Mouse (Mus musculus) Muller cell, postnatal 12 days (primary cell): ENCODE data around the gene Ugt1a7c.
"Not testable (repeated sequence)": the region's sequence is repeated elsewhere in the genome, so short reads cannot be mapped to it uniquely, and the experiment has no call there.

ENCODE experiments used
- DNase-seq: peaks from one replicate; pipeline ENCODE4 v3.0.0-alpha.2; 2015; ENCODE audit errors: inconsistent ontology term

Ugt1a7c gene

DNA sequence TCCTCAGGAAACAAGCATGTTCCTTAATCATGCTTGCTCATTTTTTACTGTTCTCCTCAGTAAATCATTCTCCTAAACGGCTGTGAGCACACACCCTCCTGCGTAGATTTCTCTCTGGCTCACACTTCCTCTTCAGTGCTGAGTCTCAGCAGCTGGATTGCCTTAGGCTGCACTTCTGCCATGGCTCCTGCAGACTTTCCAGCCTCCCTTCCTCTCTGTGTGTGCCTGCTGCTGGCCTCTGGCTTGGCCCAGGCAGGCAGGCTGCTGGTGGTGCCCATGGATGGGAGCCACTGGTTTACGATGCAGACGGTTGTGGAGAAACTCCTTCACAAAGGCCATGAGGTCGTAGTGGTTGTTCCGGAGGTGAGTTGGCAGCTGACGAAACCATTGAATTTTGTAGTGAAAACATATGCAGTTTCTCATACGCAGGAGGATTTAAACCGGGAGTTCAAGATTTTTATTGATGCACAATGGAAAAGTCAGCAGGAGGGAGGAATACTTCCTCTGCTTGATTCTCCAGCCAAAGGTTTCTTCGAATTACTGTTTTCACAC is at the start of gene Ugt1a7c:
Ugt1a7c (plus strand) TSS at position 122 of the 552 bp plus-strand sequence.
- no peak for DNase-seq

DNA sequence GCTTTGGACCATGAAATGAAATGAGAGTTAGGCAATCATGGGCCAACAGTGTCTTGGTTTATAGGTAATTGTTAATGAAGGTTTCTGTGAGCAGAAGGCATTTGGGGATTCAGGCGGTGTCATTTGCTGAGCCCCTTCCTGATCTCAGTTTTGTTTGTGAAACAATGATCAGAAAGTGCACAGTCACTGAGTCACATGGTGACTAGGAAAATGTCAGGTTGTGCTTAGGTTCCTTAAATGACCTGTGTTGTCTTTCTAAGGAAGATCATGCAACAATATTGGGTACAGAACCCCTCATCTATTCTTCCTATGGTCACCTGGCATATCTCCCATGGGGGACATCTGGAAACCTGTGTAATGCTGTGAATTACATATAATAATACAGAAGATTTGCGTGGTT is 47.5 kb upstream of the Ugt1a7c start:
- DNase-seq = not testable (repeated sequence)

DNA sequence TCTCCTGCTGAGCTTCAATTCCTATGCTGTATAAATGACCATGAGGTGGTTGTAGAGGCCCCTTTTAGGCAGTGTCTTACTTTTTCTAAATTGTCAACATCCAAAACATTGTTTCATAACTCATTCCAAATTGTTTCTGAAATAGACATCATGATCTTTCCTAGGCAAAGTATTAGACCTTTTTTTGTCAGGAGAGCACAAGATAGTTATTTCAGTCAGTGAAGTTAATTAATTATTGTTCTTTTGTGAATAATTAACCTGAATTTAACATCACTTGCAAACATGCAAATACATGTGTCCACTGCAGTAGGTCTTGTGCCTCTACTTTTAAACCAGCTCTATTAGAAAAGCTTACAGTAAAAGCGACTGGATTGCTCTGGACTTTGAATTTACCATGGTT is 39.8 kb upstream of the Ugt1a7c start, which contains the start of gene Ugt1a10:
Ugt1a10 (plus strand) TSS at position 301 of the 400 bp plus-strand sequence.
- DNase-seq = no peak

DNA sequence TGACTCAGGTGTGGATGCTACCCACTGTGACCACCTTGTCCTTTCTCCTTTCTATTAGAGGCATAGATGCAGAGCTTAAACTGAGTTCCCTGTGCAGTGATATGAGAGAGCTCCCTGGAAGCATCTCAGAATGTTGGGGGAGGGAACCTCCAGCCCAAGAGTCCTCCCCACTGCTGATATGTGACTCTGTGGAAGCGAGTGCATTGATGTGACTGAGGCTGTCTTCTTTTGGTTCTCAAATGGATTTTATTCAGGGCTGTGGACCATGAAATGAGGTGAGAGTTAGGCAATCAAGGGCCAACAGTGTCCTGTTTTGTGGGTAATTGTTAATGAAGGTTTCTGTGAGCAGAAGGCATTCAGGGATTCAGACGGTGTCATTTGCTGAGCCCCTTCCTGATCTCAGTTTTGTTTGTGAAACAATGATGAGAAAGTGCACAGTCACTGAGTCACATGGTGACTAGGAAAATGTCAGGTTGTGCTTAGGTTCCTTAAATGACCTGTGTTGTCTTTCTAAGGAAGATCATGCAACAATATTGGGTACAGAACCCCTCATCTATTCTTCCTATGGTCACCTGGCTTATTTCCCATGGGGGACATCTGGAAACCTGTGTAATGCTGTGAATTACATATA is 28.3 kb upstream of the Ugt1a7c start:
- not testable (repeated sequence) for DNase-seq

DNA sequence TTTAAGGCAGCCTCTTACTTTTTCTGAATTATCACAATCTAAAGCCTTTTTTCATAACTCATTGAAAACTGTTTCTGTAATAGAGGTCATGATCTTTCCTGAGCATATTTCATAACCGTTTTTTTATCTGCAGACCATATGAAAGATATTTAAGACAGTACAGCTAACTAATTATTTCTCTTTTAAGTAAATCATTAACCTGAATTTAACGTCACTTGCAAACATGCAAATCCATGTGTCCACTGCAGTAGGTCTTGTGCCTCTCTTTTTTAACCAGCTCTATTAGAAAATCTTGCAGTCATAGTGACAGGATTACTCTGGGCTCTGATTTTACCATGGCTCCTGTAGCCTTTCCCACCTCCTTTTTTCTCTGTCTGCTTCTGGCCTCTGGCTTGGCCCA is 24.4 kb upstream of the Ugt1a7c start, which contains the start of gene Ugt1a9:
Ugt1a9 (plus strand) TSS at position 306 of the 400 bp plus-strand sequence.
- DNase-seq = no peak

DNA sequence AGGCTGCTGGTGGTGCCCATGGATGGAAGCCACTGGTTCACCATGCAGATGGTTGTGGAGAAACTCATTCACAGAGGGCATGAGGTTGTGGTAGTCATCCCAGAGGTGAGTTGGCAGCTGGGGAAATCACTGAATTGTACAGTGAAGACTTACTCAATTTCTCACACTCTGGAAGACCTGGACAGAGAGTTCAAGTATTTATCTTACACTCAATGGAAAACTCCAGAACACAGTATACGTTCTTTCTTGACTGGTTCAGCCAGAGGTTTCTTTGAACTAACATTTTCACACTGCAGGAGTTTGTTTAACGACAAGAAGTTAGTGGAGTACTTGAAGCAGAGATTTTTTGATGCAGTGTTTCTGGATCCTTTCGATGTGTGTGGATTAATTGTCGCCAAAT is 24.0 kb upstream of the Ugt1a7c start:
- DNase-seq = no peak

DNA sequence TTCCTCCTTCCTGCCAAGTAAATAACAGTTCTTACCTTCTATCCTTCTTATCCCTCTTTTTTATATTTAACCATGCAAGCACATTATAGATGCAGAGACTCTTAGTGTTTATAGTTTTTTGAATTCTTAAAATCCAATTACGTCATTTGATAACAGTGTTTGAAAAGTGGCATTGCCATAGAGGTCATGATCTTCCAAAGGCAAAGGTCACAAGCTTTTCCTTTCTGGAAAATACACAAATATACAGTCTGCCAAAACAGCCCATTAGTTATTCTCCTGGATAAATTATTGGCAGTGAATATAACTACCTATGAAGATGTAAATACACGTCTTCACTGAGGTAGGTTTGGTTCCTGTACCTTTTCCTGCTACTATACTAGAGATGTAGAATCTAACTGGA is 20.4 kb upstream of the Ugt1a7c start:
- no peak for DNase-seq

DNA sequence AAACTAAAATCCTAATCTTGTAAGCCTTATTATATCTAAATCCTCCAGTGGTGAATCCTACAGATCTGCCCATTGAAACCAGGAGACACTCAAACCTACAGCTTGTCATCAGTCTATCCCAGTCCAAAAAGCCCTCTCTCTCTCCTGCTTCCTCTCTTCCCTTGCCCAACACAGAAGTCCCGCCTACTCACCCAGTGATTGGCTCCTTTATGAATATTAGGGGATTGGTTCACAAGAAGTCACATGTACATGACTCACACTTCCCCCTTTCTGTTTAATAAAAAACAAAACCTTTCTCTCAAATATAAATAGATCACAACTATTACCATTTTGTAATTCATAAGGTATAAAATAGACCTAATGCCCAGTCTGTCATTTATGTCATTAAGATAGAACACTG is 17.7 kb upstream of the Ugt1a7c start:
- DNase-seq = no peak

DNA sequence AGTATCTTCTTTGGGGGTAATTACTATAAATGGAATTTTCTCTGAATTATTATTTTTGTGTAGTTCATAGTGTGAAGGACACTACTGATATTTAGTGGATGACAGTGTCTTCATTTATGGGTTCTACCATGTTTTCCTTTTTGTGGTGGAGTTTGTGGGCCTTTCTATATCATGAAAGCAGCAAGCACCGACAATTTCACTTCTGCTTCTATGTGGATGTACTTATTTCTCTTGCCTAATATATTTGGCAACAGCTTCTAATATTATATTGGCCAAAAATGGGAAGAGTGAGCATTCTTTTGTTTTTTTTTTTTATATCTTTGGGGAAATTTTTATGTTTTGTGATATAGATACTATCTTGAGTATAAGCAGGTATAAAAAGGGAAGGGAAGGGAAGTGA is 13.2 kb upstream of the Ugt1a7c start:
- no peak for DNase-seq

DNA sequence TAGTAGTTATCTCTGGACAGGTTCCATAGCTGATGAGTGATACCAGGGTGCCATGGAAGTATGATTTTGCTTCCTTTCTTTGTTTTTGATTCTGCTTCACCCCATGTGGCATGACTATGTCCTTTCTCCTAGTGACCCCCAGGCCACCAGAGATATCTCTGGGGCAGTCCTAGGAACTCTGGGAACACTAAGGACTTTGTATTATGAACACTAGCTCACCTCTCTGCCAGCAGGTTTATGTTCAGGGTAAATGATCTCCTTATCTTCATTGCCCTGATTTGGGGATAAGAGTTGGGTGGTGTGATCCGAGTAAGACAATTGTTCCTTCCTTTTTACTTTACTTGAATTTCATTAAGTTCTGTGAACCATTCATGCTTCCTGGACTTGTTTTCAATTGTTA is 8.7 kb upstream of the Ugt1a7c start:
- no peak for DNase-seq

DNA sequence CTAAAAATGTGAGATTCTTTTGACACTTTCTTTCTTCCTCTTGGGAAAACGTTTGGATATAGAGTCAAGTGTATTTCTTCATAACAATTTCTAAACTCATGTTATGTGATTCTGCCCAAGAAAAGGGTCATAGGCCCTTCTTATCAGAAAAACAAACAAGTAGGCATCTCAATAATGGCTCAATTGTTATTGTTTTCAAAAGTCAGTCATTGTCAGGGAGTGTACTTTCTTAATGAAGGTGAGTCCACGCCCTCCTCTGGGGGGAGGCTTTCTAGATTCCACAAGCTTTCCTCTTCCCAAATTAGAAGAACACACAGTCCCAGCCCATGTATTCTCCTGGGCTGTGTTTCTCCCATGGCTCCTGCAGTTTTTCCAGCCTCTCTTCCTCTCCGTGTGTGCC is 7.3 kb upstream of the Ugt1a7c start, which contains the start of gene Ugt1a8:
Ugt1a8 (plus strand) TSS at position 301 of the 400 bp plus-strand sequence.
- no peak for DNase-seq

DNA sequence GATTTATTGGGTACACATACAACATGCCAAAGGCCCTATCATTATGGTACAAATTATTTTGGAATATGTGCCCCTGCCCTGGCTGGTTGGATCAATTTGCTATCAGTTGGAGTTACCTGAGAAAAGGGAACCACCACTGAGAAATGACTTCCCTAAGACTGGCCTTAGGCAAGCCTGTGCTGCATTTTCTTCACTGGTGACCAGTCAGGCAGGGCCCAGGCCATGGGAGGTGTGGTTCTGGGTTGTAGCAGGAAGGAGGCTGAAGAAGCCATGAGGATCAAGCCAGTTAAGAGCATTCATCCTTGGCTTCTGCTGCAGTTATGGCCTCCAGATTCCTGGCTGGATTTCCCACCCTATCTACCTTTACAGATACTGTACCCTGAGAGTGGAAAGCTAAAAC is 2.5 kb upstream of the Ugt1a7c start:
- no peak for DNase-seq

DNA sequence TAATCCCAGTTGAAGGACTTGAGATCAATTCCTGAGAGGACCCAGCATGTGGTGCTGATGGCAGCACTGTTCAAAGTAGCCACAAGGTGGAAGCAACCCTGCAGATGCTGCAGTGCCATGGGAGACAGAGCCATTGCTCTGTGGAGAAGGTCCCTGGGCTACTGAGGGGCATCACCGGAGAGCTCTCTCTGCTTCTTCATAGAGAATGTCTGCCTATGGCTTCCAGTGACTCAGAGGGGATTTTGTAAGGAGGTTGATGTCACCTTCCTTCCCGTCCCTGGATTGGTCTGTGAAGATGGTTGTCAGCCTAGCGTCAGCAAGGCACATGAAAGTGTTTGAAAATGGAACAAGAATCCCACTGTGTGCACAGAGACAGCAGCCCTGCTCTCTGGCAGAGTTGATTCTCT is 589 bp upstream of the Ugt1a7c start:
- not testable (repeated sequence) for DNase-seq

DNA sequence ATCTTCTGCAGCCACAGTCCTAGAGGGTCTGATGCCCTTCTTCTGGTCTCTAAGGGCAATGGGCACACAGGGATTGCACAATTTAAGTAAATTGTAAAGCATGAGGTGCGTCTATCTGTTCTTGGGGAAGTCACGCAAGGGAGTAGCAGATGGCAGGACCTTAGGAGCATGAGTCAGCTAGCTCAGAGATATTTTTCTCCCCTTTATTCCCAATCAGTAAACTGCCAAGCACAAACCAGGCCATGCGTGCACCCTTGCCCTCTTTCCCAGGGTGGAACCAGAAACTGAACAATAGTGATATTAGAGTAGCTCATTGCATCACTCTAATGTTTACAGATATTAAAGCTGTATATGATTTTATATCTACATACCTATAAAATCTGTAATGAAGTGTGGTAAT is 3.7 kb downstream of the Ugt1a7c start:
- not testable (repeated sequence) for DNase-seq

DNA sequence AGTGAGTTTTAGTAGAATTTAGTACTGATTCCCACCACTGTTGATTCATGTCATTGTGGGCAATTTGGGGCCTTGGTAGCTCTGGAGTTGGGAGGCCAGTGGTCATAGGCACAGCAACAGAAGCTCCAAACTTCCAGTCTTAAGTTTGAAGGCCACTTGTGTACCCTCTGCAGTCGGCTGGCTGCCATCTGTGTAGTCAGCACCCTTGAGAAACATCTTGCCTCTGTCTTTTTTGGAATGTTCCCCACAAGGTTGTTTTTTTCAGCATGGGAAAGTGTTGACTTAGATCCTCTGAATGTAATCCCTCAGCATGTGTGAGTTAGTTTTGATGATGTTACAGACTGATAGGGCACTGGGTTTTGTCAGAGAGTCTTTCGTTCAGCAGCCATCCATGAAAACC is 4.8 kb downstream of the Ugt1a7c start:
- DNase-seq = not testable (repeated sequence)

DNA sequence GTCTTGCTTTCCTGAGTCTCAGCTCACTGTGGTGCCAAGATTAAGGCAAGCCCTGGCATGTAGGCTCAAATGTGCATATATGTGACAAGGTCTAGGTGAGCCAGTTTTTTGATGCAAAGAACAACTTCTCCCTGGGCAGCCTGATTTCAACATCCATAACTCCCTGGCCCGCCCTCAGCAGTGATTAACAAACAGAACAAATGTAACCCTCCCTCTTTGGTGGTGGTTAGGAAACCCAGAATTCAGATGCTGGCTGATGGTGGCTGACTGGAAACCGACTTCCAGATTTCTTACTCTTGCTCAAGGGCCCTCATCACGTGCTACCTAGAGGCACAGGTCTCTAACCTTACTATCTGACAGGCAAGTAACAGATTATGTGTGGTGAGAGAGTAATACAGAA is 8.2 kb downstream of the Ugt1a7c start, which contains the start of gene Ugt1a6b:
Ugt1a6b (plus strand) TSS at position 234 of the 400 bp plus-strand sequence.
- DNase-seq = not testable (repeated sequence)

DNA sequence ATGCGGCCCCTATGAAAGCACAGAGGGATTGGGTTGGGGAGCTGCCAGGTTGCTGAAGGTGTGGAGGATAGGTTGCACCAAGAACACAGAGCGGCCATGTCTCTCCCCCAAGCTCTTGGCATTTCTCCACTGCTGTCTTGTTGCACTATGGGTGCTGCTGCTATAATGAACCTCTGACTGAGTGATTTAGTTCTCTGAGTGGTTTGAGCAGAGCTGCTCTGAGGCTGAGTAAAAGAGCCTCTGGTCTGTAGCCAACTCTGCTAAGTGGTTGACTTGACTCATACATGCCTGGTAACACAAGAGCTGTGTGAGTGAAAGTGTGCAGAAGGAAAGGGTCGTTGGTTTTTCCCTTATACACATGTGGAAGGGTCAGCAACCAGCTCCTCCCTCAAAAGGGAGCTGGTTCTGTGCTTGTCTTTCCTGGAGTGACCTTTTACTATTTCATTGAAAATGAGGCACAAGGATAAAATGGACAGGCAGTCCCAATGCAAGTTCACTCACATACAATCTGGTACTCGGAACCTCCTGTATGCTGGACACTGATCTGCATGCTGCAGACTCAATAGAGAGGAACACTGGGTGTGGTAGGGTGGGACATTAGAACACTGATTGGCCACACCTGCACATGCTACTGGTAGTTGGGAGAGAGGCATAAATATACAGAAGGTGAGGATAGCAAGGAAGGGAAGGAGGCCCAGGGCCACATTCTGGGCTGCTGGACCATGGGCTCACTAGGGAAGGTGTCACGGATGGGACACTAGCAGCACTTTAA is 9.0 kb downstream of the Ugt1a7c start:
- not testable (repeated sequence) for DNase-seq

DNA sequence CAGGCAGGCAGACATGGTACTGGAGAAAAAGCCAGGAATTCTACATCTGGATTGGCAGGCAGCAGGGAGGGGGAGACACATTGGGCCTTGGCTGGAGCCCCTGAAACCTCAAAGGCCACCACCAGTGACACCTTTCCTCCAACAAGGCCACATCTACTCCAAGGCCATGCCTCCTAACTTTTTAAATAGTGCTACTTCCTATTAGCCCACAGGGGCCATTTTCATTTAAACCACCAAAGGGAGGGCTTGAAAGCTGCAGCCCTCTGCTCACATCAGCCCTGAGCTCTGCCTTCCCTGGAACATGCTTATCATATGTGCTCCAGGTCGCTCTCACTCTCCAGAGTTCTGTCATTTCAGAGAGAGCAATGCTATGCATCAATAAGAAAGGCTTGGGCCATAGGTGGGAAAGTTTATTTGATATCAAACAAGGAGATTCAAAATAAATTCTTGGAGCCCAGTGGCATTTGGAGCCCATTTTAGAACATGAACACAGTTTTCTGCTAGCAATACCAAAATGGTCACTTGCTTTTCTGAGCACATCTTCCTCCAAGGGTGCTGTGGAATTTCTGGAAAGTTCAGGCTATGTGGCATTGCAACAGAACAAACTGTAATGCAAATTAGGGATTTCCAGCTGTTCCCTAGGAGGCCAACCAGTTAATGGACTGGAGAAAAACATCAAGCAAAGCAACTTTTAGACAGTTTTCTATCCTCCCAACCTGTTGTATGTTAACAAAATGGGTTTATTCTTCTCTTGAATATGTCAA is 10.0 kb downstream of the Ugt1a7c start:
- DNase-seq = no peak

DNA sequence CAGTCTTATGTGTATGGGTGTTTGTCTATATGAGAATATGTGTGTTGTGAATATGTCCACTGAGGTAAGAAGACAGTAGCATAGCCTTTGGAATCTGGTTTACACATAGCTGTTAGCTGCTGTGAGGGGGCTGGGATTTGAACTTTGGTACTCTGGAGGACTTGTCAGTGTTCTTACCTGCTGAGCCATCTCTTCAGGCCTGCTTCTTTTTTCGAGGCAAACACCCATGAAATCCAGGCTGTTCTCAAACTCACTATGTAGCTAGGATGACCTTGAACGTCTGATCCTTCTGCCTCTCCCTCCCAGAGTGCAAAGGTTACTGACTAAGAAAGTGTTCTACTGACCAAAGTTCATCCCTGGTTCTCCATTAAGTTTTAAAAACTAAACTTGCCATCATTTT is 10.8 kb downstream of the Ugt1a7c start:
- no peak for DNase-seq

DNA sequence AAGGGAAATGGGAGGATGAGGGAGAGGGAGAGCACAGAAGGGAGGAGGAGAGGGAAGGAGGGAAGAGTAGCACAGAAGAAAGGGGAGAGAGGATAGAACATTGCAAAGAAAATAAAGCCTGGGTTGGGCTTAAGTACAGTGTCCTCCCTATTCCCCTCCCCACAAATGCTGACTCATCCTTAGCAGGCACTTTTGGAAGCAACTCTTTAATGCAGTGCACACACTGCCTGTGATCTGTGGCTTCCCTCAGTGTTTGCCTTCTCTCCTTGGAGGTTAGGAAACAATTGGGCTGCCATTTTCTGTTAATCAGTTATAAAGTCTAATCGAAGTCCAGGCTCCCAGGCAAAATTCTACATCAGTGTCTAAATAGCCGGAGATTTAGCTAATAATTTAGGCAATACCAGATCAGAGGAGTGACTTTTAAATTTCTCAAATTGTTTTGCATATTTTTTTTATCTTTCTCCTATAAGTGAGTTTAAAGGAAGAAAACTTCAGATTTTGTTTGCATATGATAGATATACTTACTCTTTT is 14.2 kb downstream of the Ugt1a7c start:
- DNase-seq = not testable (repeated sequence)

DNA sequence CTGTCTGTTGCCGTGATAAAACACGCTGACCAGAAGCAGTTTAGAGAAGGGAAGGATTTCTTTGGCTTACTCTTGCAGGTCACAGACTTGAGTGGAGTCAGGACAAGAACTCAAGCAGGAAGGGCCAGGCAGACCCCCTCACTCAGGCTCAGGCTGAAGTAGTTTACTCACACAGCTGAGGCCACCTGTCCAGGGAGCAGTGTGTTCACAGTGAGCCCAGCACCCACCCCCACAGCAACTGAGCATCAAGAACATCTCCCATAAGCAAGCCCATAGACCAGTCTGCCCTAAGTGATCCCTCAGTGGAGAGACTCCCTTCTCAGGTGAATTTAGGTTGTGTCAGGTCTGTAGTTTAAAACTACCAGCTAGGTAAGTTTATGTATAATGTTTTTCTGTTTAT is 14.7 kb downstream of the Ugt1a7c start:
- not testable (repeated sequence) for DNase-seq

DNA sequence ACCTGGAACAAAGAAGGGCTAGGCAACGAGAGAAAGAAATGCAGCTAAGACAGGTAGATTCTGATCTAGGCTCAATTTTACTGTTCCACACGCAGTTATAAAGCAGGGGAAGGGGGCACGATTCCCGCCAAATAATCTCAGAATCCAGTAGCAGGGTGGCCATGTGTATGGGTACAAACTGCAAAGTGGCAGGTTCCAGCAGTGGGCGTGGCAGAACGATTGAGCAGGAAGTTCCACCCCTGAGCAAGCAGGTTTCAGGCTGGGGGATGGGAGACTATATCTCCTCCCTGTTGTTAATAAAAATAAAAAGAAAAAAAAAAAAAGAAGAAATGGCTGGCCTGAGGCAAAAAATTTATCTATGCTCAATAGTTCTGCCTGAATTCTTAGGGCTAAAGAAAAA is 17.9 kb downstream of the Ugt1a7c start:
- not testable (repeated sequence) for DNase-seq
